Mouse (Mus musculus): ENCODE data around the gene Majin. TPM values are rescaled to one million over a fixed set of nuclear protein-coding genes. Genes with fewer than 3 reads are reported as not detected.

The Majin gene
- total RNA-seq (2021) = under 1 TPM; 0.72 to 0.79 TPM
- long read RNA-seq, experiment 1, partial matches to known transcripts = 1 of 1 reads
- long read RNA-seq, experiment 1, other reads (novel, unspliced or antisense) = 0 of 1 reads
- long read RNA-seq, experiment 2 = 0 reads

DNA sequence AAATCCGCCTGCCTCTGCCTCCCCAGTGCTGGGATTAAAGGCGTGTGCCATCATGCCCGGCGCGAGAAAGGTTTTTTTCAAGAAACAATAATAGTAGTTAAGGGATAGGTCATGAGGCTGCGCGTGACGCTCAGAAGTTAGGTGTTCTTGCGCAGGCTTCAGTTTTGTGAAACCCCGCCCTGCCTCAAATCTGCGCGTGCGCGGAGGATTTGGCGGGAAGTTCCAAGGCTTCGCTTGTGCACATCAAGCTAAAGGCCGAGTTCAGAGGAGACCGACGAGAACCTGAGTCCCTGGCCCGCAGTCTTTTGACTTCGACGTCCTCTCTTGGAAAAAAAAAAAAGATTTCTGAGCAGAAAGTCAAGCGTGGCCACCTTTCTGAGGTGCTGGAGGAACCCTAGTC is at the start of gene Majin:
Majin (plus strand) TSS at position 258 of the 400 bp plus-strand sequence.
- DNase-seq = no peak

DNA sequence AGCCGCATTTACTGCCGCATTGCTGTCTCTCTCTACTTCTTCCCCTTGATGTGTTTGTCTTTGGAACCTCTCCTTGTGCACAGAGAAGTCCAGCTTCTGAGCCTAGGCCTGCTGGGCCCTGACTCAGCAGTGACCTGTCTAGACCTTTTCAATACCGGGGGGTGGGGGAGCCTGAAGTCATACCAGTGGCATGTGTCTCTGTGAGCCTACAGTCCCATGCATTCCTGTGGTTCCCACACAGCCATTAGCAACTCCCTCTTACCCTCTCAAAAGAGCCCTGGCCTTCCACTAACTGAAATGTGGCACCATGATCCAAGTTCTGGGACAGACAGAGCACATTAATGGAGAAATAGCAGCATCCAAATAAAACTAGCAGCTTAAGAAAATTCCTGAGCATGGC is 47.8 kb upstream of the Majin start:
- DNase-seq = no peak

DNA sequence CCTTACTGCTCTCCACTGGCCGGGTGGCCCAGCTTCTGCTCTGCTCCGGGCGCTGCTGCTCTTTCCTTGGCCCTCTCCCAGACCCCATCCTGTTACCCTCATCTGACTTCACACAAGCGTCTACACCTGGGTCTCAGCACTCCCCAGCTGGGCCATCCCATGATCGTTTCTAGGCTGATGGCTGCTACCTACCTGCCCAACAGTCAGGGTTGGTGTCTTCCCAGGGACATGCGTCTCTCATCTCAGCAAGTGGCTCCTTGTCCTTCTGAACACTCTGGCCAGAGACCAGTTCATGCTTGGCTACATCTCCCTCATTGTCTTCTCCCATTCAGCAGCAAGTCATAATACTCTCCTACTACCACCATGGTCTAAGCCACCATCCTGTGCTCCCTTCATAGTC is 44.5 kb upstream of the Majin start:
- no peak for DNase-seq

DNA sequence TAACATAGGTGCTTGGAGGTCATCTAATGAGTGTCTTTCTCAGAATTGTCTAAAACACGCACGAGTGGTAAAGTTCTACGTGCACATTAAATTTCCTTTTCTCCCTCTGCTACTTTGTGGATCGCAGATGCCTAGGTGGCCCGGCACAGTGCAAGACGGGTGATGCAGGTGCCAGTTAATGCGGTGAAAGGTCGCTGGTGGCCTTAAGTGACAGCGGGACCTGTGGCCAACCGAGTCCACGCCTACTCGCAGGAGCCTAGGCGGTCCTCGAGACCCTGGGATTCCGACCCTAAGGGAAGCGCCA is 43.9 kb upstream of the Majin start:
- no peak for DNase-seq

DNA sequence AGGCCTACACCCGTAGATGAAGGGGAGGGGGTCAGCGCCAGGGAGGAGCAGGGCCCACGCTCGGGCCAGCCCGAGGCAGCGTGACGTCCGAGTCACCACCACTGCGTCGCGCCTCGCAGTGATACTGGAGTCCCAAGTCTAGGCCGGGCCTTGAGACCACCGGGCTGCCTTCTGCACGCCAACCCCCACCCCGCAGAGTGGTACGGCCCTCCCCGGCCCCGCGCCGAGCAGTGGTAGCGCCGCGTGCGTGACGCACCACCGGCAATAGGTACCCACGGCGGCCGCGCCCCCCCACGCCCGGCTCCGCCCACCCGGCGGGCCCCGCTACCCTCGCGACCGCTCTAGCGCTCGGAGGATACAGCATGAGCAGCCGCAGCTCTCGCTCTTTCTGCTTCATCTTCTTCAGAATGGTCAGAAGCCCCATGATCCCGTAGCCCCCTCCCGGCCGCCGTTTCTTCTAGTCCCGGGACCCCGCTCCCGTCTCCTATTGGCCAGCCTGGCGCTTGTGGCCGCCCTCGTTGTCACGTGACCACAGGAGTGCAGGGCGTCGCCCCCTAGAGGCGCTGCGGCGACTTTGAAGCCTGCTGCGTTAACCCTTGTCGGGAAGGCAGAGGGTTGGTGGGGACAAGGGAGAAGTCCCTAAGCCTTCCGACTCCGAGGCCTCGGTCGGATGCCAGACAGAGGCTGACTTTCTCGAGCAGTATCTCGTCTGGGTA is 43.4 kb upstream of the Majin start, which contains the start of gene Batf2:
Batf2 (plus strand) TSS at position 306 of the 716 bp plus-strand sequence.
- DNase-seq = peak; percentile 93

DNA sequence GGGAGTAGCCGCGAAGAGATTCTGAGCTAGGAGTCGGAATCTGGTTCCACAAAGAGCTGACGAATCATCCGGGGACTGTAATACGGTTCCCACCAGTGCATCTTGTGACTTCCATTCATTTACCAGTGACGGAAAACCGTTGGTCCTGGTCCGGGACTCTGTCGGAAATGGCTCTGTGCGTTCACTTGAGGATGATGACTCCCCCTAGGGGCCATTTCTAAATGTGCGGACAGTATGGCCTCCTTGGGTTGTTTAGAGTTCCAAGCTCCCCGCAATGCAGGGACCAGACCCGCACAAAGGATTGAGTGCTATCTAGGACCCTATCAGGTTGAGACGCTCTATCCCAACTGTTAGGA is 42.8 kb upstream of the Majin start, which contains the start of gene Arl2:
Arl2 (minus strand) TSS at position 155 of the 356 bp plus-strand sequence.
- peak; percentile 83 for DNase-seq

DNA sequence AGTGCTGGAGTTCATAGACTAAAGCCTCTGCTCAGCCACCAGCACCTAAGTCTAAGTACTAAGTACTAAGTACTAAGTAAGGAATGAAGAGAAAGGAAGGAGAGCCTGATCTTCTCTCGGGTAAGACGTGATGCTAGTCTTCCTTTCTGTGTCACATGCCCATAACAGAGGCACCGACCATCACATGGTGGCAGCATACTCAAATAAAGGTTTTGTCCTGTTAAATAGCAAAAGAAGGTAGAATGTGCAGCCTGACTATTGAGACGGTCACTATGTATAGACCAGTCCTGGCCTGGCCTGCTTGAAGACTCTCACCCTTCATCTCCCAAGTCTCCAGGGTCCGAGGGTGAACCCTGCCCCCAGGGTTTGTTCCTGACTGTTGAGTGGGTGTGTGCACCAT is 39.3 kb upstream of the Majin start:
- no peak for DNase-seq

DNA sequence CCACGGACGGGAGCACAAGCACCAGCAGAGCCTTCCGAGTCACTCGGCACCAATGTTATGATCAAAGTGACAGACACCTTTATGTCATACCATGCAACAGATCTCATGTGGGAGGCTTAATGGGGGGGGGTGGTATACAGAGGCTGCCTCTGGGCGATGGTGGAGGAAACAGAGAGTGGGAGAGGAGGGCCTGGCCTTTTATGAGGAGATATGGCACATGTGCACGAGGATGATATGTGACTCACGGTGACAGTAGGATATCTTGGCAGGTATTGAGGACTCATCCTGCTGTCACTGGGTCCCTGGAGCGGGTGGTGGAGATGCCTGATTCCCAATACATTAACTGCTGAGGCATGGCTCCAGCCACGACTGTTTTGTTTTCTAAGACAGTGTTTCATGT is 29.0 kb upstream of the Majin start:
- DNase-seq = no peak

DNA sequence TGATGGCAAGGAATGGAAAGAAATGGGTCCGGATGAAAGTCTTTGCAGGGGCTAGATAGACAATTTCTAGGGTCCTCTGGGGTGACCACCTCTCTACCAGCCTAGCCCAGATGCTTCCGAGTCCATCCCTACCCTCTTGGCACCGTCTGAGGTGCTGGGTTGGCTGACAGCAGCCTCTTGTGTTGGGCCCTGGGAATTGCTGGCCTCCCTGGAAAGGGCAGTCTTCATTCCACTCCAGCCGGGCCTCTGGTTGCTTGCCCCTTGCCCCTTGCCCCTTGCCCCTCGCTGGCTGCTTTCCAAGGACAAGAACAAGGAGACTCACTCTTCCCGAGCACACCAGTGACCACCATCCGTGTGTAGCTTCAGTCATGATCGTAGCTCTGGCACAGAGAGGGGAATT is 27.8 kb upstream of the Majin start:
- peak; percentile 45 for DNase-seq

DNA sequence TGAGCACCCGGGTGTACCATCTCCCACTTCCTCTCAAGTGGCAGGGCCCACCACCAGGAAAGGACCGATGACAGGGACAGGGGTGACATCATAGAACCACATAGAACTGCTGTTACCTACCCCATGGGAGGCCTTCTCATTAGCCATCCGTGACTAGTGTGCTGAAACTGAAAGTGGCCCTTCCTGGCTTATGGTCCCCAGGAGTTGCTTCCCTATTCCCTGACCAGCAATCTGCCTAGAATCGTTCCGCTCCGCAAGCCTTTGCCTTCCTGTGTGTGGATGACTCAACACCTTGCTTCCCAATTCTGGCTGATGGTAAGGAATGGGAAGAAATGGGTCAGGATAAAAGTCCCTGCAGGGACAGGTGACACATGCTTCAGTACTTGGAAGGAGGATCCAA is 27.0 kb upstream of the Majin start:
- DNase-seq = no peak

DNA sequence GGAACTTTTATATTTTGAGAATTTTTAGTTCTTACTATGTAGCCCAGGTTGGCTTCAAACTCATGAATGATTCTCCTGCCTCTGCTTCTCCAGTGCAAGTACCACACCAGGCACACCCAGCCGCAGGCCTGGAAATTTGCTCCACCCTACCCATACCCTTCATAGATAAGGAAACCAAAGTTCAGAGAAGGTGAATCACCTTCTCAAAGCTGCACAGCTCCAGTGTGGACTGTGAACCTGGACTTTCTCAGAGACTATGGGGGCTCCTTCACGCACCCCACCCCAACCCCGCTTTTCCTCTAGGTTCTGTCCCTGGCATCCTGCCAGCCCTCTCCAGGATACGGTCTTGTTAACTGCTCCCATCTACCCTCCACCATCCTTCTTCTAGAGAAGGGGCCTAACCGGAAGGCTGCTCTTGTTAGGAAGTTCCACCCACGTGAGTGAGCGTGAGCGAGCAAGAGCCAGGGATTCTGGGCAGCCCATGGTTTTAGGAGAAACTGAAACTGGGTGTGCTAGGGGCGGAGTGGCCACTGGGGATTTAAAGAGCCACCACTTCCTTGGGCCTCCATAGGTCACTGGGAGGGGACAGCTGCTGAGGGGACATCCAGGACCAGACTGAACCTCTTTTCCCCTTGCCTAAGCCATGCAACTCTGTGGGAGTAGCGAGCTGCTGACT is 20.2 kb upstream of the Majin start:
- peak; percentile 28 for DNase-seq

DNA sequence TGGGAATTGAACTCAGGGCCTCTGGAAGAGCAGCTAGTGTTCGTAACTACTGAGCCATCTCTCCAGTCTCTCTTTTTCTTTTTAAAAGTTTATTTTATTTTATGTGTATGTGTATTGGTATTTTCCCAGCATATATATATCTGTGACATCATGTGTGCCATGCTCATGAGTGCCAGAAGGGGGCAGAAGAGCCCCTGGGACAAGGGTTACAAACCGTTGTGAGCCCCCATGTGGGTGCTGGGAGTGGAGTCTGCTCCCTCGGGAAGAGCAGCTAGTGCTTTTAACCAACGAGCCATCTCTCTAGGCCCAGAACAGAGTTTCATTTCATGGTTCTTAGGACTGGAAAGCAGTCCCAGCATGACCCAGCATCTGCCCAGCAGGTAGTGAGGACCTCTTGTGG is 17.4 kb upstream of the Majin start:
- no peak for DNase-seq

DNA sequence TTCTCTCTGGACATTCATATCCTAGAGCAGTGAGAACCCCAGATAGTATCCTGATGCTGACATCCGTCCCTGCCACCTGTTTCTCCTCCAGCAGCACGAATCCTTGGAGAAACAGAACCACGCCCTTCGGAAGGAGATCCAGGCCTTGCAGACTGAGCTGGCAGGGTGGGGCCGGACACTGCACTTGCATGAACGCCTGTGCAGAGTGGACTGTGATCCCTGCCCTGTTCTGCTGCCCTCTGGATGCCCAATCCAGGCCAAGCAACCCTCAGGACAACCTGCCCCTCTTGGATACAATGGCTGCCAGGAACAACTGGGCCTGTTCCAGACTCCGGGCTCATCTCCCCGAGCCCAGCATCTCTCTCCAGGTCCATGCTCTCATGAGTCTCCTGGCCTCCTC is 13.0 kb upstream of the Majin start:
- no peak for DNase-seq

DNA sequence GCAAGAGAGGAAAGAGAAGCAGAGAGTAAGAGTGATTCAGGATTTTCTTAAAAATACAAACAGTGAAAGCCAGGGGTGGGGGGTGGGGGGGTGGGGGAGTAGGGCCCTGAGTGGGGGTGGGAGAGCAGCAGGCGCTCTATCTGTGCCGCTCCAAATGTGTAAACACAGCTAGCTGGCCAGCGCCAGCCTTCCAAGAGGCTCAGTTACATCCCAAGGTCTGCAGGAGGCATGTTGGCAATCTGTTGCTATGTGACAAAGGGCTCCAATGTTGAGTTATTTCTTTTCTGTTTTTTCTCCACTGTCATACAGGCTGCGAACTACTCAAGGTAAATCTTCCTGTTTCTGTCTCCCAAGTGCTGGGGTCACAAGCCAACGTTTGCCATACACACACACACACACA is 9.4 kb upstream of the Majin start:
- DNase-seq = peak; percentile 53

DNA sequence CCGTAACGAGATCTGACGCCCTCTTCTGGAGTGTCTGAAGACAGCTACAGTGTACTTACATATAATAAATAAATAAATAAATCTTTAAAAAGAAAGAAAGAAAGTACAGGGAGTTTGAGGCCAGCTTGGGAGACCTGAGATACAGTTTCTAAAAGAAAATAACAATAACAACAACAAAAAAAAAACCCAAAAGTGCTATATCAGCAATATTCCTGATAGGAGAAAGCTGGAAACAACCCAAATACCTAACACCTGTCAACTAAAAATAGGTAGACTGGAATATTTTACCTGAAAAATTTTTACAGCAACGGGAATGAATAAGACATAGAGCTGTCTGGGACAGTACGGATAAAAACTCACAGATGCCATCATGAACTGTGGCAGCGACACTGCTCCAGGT is 5.4 kb upstream of the Majin start:
- no peak for DNase-seq

DNA sequence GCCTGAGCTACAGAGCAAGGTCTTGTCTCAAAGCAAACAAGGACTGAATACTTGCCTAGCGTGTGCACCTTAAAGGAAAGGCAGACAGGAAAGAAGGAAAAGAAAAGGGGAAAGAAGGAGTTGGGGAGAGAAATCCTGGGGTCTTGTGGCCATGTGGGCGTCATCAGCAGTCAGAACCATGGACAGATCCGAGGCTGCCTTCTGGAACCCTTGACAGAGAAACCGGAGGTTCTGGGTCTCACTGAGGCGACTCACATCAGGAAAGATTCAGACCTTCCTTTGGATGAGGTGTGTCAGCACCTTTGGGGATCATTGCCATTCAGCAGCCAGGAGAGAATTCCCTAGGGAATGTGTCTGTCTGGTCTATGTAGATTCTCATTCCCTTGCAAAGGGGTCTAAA is 2.6 kb upstream of the Majin start:
- peak; percentile 41 for DNase-seq

DNA sequence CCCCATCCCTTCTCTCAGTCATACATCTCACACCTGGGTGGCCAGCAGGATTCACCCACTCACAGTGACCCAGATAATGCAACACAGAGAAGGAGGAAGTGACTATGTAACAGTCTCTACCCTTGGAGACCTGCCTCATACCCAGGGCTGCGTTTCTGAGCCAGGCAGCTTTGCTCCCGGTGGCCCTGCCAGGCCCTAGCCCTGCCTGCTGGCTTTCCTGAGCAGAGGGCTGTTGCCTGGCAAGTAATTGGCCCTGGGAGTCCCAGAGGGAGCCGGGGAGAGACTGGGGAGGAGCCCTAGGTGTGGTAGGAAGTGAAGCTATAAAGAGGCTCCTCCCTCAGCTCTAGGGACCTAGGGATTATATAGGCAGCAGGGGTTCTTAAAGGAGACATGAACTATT is 1.7 kb upstream of the Majin start:
- peak; percentile 74 for DNase-seq

DNA sequence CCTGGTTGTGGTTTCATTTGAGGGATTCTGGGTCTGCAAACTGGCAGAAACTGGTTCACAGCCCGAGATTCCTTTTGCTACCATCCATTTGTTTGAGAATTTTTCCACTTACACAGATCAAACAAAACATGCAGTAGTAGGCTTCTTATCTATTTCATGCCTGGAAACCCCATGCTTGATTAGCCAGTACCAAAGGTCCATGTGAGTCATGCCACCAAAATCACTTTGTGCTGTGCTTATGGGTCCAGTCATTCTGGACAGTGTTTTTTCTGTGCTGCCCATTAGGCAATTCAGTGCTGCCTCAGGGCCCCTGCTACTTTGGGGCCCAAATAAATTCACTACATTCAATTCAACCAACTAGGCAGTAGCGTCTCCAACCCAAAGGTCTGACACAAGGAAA is 20.1 kb downstream of the Majin start:
- no peak for DNase-seq

DNA sequence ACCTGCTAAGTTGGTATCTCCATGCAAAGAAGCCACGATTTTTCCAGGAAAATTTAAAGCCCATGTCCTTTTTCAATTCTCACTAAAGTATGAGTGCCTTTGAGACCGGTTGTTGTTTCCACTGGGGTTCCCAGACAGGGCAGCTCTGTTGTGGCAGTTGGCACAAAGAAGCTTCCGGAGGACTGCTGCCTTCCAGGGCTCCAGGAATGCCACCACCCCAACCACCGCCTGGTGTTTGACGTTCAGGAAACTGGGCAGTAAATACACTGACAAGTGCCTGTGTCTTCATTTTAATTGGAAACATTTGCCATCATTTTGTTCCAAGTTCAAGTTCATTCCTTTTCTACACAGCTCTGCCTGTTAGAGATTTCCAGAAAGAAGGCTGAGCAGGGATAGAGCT is 22.5 kb downstream of the Majin start:
- DNase-seq = no peak

DNA sequence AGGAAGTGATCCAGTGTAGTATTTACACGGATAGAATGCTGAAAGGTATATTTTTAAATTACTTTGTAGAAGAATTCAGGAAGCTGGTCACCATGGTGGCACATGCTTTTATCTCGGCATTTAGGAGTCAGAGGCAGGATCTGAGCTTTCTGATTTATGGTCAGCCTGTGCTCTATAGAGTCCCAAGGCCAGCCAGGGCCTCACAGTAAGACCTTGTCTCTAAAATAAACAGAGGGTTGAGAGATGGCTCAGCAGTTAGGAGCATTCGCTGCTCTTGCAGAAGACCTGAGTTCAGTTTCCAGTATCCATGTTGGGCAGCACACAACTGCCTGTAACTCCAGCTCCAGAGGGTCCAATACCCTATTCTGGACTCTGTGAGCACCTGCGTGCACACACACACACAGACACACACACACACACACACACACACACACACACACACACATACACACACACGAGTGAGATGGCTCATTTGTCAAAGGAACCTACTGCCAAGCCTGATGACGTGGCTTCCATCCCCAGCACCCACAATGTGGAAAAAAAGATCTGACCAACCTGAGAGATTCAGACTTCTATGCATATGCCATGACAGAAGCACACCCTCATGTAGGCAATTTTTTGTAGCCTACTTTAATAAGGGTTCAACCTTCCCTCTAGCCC is 32.0 kb downstream of the Majin start:
- DNase-seq = no peak

DNA sequence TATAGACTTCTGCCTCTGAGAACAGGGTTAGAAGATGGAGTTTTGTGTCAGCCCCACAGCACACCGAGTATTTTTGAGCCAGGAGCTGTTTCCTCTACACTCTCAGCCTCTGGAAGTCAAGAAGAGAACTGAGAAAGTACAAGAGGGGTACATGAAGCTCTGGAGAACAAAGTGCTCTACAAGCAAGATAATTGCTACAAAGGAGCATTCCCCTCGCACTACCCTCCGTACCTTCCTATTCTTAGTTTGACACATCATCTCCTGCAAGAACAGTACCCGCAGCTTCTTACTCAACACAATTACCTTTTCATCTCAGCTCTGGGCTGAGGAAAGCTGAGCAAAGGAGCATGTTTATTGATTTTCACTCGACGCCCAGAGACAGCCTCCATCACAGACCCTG is 34.4 kb downstream of the Majin start:
- no peak for DNase-seq

DNA sequence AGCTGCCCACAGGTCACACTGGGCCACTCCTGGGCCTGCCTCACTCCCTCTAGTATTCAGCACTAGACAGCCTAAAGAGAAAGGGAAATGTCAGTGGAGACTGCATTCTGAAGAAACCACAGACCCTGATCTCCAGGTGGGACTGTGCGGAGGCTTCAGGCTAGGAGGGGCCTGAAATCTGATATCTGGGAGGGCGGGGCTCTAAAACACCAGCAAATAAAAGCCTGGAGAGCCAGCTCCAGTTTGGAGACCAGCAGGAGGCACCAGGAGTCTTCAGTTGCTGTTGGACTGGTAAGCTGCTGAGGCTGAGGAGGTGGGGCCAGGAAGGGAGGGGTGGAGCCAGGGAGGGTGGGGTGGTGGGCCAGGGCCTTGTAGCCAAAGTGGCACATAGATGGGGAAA is 41.9 kb downstream of the Majin start, which contains the start of gene Gpha2:
Gpha2 (plus strand) TSS at position 246 of the 400 bp plus-strand sequence.
- DNase-seq = peak; percentile 44

DNA sequence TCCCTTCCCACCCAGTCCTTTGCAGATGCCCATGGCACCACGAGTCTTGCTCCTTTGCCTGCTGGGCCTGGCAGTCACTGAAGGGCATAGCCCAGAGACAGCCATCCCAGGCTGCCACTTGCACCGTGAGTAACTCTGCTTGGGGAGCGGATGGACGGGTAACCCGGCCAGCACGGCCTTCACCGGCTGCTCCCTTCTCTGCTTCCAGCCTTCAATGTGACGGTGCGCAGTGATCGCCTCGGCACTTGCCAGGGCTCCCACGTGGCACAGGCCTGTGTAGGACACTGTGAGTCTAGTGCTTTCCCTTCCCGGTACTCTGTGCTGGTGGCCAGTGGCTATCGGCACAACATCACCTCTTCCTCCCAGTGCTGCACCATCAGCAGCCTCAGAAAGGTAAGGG is 42.6 kb downstream of the Majin start:
- DNase-seq = peak; percentile 64
